Mouse (Mus musculus) cerebellum, postnatal 36 days (tissue): ENCODE measurements around the gene Pfkl.
"Not testable (repeated sequence)": the region's sequence is repeated elsewhere in the genome, so short reads cannot be mapped to it uniquely, and the experiment has no call there.

ENCODE experiments used
- DNase-seq, 2 experiments: peaks; one replicate each; pipeline ENCODE4 v3.0.0; 2021 to 2022; ENCODE audit warnings: mixed read lengths in 2 of 2

The Pfkl gene

DNA sequence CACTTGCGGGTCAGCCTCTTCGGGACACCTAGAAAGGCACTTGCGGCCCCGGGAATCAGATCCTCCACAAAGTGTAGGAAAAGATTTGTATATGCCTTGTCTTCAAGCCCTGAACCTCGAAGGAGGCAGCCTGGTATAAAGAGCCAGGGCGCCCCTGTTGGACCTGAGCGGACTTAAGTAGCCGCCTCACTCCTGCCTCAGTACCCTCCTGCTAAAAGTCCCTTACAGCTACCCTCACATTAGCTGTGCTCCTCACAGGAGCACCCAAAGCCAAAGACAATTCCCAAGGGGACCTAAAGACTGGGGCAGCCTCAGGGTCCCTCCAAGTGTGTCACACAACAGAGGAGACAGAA, 39.9 kb downstream of the Pfkl start:
- DNase-seq: no peak

DNA sequence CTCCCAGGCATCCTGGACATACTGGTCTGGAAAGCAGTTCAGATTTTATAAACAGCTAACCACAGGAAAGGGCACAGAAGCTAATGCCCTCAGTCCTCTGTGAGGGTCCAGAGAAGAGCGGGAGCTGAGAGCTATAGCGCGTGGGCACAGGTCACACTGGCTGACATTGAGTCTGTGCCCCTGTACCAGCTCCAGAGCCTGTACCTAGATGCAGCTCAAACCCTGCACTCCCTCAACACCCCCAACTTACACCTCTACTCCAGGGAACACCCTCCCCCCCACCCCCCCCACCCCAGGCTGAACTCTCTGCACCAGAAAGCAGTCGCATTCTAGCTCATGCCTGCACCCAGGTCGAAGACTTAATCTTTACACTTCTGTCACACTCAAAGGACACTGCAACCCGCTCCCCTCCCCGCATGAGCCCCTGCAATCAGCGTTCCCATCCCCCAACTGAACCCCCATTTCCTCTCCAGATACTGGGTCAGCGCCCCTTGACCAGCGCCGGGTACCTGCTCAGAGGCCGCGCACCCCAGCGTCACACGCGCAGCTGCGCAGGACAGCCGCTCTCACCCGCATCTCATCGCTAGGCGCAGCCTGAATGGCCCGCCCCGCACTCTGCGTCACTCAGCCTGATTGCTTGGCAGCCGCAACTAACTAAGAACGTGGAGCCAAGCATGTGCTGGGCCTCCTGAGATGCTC, 40.5 kb downstream of the Pfkl start:
- peak; percentile 73 to 82 for DNase-seq

DNA sequence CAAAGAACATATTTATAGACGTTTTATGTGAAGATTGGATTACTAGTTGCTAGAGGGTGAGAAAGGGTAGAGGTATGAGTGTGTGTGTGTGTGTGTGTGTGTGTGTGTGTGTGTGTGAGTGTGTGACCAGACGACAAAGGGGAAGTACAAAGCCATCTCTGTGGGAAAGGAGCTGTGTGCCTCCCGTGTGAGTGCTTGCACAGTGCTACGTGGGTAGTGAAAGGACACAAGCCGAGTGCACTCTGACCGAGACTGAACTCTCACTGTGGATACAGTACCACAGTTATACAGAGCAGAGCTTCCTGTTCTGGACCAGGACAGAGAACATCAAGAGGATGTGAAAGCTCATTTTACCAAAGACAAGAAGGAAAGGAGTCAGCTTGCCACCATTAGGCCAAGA, 45.9 kb downstream of the Pfkl start:
- DNase-seq: no peak

GRCm38 (mm10) chr10:77962725-77963124, 47.2 kb downstream of the Pfkl start:
- DNase-seq: no peak

GRCm38 (mm10) chr10:77950468-77950867, 59.4 kb downstream of the Pfkl start:
- not testable (repeated sequence) for DNase-seq

- no peak for DNase-seq
Observed at GRCm38 (mm10) chr10:77939685-77940084, 70.2 kb downstream of the Pfkl start.
